Mouse (Mus musculus) CD4-positive, CD25-positive, alpha-beta regulatory T cell, adult 4 months (primary cell): Measurements from ENCODE around the gene Ankrd45. TPM values are rescaled to one million over a fixed set of nuclear protein-coding genes. Genes with fewer than 3 reads are reported as not detected.
A peak's percentile ranks its signal among the peaks of the same experiment; 100 is the strongest.
"Not testable (repeated sequence)": the region's sequence is repeated elsewhere in the genome, so short reads cannot be mapped to it uniquely, and the experiment has no call there.

ENCODE experiments used
- ATAC-seq: one replicate; pipeline ENCODE4 v1.8.0; 2017
- polyA plus RNA-seq, 2 experiments: library from polyadenylated mRNA; unstranded; fragments of 100-300 nt; shearing (Covaris generic); gene quantifications; one replicate each; pipeline ENCODE4 v1.2.1; 2017

Ankrd45 gene
- polyA plus RNA-seq, 2 experiments from 2014 or later, result not detected

DNA sequence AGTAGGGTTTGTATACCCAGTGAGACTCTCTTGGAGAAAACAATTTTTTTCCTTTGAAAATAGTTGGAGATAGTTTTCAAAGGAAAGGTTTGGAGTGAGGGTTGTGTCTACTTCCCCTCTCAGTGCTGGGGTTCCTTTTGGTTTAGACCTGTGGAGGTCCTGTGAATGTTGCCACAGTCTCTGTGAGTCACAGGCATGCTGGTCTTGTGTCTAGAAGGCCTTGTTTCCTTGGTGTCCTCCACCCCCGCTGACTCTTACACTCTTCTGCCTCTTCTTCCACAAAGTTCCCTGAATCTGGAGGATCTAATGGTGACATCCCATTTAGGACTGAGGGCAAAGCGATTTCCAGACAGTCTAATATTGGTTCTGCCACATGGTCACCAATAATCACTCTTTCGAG is 42.9 kb downstream of the Ankrd45 start:
- ATAC-seq, result no peak

DNA sequence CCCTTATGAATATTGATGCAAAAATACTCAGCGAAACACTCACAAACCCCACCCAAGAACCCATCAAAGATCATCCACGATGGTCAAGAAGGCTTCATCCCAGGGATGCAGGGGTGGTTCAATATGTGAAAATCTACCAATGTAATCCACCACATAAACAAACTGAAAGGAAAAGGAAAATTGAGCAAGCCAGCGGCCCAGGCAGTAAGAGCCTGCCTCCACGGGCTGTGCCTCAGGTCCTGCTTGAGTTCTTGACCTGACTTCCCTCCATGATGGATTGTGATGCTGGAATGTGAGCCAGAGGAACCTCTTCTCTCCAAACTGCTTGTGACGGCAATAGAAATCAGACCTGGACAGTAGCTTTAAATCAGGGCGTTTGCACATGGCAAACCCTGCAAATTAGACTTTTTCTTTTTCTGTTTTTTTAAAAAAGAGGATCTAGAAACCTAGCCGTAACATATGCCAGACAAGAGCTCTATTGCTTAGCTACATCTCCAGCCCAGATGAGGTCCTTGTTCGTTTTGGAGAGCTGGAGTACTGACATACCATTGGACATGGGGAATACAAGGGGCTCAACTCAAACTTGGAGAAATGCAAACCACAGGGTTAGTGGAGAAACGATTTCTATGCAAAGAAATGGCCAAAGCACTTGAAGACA is 47.9 kb downstream of the Ankrd45 start:
- ATAC-seq, result no peak

DNA sequence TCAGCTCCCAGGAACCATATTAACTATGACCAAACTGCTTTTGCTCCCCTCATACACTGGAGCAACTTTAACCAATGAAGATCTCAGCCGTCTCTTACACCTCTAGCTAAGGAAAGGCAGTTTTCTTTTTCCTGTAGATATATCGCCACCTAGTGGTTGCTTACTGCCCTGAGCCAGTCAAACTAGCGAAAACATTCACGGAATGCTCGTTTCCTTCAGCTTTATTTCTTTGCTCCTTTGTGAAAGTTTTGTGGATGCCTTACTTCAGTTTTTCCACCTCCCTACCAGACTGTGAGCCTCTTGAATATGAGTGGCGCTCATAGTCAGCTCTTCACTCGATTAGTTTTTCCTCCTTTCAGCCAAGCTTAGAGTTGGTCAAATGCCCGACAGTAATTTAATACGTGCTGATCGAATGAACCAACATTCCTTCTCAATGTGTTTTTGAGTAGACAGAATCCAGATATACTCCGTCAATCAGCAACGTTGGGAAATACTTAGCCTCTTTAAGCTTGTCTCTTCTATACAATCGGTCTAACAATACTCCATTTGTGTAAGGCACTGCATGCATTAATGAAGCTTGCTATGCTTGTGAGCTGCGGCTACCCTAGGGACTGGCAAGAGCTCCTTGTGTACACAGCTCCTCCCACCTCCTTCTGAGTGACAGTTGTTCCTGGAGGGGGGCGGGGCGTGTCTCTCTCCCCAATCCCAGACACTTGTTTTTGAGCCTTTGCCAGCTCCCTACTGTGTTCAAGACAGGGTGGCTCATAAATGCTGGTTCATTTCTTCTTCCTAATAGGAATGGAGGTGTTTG is 53.3 kb downstream of the Ankrd45 start:
- ATAC-seq, result peak; percentile 90

DNA sequence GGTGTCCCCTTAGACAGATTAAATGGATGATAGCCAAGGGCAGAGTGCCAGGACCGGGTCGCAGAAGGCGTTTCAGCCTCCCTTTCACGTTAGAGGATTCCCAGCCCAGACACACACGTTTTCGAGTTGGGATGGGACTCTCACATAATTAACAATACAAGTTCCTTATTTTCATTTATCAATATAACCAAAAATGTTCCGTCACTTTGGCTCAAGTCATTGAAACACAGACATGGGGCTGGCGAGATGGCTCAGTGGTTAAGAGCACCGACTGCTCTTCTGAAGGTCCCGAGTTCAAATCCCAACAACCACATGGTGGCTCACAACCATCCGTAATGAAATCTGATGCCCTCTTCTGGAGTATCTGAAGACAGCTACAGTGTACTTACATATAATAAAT is 53.9 kb downstream of the Ankrd45 start:
- not testable (repeated sequence) for ATAC-seq

DNA sequence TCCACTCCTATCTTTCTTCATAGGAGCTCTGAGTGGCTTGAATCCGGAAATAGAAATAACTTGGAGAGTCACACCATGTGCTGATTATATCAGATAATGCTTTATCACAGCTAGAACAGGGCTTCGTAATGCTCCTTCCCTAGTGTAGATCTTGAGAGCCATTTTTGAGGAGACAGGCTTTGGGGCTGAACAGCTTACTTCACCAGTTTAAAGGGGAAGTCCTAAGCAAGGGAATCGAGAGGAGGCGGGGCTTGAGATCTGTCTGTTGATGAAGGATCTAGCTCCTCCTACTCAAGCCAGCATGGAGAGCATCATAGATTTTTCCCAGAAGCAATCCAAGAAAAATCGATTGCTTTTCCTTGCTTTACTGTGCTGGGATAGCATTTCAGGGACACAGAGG is 57.4 kb downstream of the Ankrd45 start:
- ATAC-seq, result no peak

DNA sequence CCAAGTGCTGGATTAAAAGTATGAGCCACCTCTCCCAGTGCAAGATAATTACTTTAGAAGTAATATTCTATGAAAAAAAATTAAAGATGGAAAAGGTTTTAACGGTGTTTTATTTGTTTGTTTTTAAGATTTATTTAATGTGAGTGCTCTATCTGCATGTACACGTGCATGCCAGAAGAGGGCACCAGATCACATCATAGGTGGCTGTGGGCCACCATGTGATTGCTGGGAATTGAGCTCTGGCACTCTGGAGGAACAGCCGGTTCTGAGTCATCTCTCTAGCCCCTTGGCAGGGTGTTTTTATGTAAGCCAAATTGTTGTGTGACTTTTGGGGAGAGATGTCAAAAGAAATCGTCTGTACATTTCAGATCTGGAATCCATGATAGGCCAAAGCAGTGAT is 72.0 kb downstream of the Ankrd45 start:
- ATAC-seq, result peak; percentile 72

DNA sequence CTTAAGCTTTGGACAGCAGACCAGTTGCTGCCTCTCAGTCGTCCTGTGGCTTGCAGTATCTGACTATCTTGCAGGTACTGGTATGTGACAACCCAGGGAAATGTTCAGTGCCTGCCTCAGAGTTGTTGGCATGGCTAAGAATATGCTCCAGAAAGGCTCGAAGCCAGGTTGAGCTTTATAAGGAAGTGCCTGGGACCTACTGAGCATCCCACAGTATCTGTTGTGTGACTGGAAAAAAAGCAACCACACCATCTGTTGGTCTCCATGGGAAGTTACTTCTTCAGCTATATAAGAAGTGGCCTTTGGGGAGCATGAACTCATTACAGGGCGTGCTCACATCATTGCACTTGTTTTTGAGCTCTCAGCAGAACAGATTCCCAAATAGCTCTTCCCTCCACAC is 77.3 kb downstream of the Ankrd45 start:
- ATAC-seq, result no peak

Other genes with a start within 250 kb of the Ankrd45 start
- gene Rc3h1, start 236.3 kb upstream of the Ankrd45 start, polyA plus RNA-seq, result 10 to 100 TPM; 13.1 to 14.3 TPM
- gene Serpinc1, start 164.1 kb upstream of the Ankrd45 start, polyA plus RNA-seq, result 10 to 100 TPM; 15.0 to 16.9 TPM
- 10 to 100 TPM in 1 of 2 experiments, 1 to 10 TPM in 1; 8.3 to 11.0 TPM for gene Zbtb37, start 107.8 kb upstream of the Ankrd45 start, polyA plus RNA-seq
- 10 to 100 TPM; 11.3 to 25.7 TPM for gene Dars2, start 72.0 kb upstream of the Ankrd45 start, polyA plus RNA-seq
- 10 to 100 TPM; 17.1 to 18.1 TPM for gene Cenpl, start 72.0 kb upstream of the Ankrd45 start, polyA plus RNA-seq
- gene Klhl20, start 11.2 kb upstream of the Ankrd45 start, polyA plus RNA-seq, result 10 to 100 TPM; 36.2 to 40.5 TPM
- not detected for gene Tex50, start 16.6 kb downstream of the Ankrd45 start, polyA plus RNA-seq
- 100 to 1,000 TPM; 272 to 325 TPM for gene Prdx6, start 108.5 kb downstream of the Ankrd45 start, polyA plus RNA-seq